Mouse (Mus musculus): Measurements from ENCODE around the gene Olfr243.
"Not testable (repeated sequence)": the region's sequence is repeated elsewhere in the genome, so short reads cannot be mapped to it uniquely, and the experiment has no call there.

Gene Olfr243

GRCm38 (mm10) chr7:103714371-103714770 is at the start of gene Olfr243:
Gene Olfr243, plus strand, starts transcription at chr7:103714671.
- DNase-seq (ENCODE audit: low spot score in 2 of 2) = no peak

GRCm38 (mm10) chr7:103671091-103671490 is 43.4 kb upstream of the Olfr243 start, which contains the start of gene Olfr624:
Gene Olfr624, minus strand, starts transcription at chr7:103671191.
- DNase-seq (ENCODE audit: low spot score in 2 of 2) = no peak

GRCm38 (mm10) chr7:103682420-103682819 is 32.1 kb upstream of the Olfr243 start, which contains the start of gene Olfr625-ps1:
Gene Olfr625-ps1, plus strand, starts transcription at chr7:103682720.
- no peak for DNase-seq (ENCODE audit: low spot score in 2 of 2)

- DNase-seq (ENCODE audit: low spot score in 2 of 2) = no peak
Observed at GRCm38 (mm10) chr7:103699469-103699868, 15.0 kb upstream of the Olfr243 start.

- DNase-seq (ENCODE audit: low spot score in 2 of 2) = peak; percentile 16 to 56
Observed at GRCm38 (mm10) chr7:103712024-103712423, 2.4 kb upstream of the Olfr243 start.

GRCm38 (mm10) chr7:103716398-103716797 is 1.9 kb downstream of the Olfr243 start:
- not testable (repeated sequence) for DNase-seq (ENCODE audit: low spot score in 2 of 2)

GRCm38 (mm10) chr7:103730074-103730473 is 15.6 kb downstream of the Olfr243 start, which contains the start of gene Olfr628:
Gene Olfr628, plus strand, starts transcription at chr7:103730374.
- no peak for DNase-seq (ENCODE audit: low spot score in 2 of 2)

GRCm38 (mm10) chr7:103744843-103745242 is 30.4 kb downstream of the Olfr243 start, which contains the start of gene Olfr629:
Gene Olfr629, minus strand, starts transcription at chr7:103744943.
- DNase-seq (ENCODE audit: low spot score in 2 of 2) = no peak

- no peak for DNase-seq (ENCODE audit: low spot score in 2 of 2)
Observed at GRCm38 (mm10) chr7:103757233-103757632, 42.8 kb downstream of the Olfr243 start, which contains the start of gene Olfr630. Gene Olfr630, minus strand, starts transcription at chr7:103757333.

GRCm38 (mm10) chr7:103762212-103762611 is 47.7 kb downstream of the Olfr243 start:
- DNase-seq (ENCODE audit: low spot score in 2 of 2) = not testable (repeated sequence)

- not testable (repeated sequence) for DNase-seq (ENCODE audit: low spot score in 2 of 2)
Observed at GRCm38 (mm10) chr7:103767687-103768086, 53.2 kb downstream of the Olfr243 start.
